Mouse (Mus musculus) R1 (cell line): ENCODE measurements around the gene Tex13c2.
A peak's percentile ranks its signal among the peaks of the same experiment; 100 is the strongest.

Experiments used
- DNase-seq: peaks from one replicate; pipeline ENCODE4 v3.0.0-alpha.2; 2018; ENCODE audit warnings: low read depth, low spot score

The Tex13c2 gene

GRCm38 (mm10) chrX:42489446-42489845, at the start of gene Tex13c2:
Gene Tex13c2, plus strand, starts transcription at chrX:42489691.
- DNase-seq = peak; percentile 79

- DNase-seq = no peak
These were observed 39.2 kb upstream of the Tex13c2 start for GRCm38 (mm10) chrX:42450305-42450704.

GRCm38 (mm10) chrX:42453001-42453400, 36.5 kb upstream of the Tex13c2 start:
- DNase-seq = no peak

- DNase-seq = no peak
These were observed 35.0 kb upstream of the Tex13c2 start for GRCm38 (mm10) chrX:42454533-42454932.

GRCm38 (mm10) chrX:42490336-42490735, 845 bp downstream of the Tex13c2 start:
- DNase-seq = peak; percentile 13

GRCm38 (mm10) chrX:42500538-42500937, 11.0 kb downstream of the Tex13c2 start:
- no peak for DNase-seq

- DNase-seq = peak; percentile 1
These were observed 13.0 kb downstream of the Tex13c2 start, which contains the start of gene Sh2d1a for GRCm38 (mm10) chrX:42502291-42503043. Gene Sh2d1a, plus strand, starts transcription at chrX:42502453.

GRCm38 (mm10) chrX:42511105-42511504, 21.6 kb downstream of the Tex13c2 start:
- DNase-seq = no peak

GRCm38 (mm10) chrX:42512567-42512966, 23.1 kb downstream of the Tex13c2 start:
- DNase-seq = peak; percentile 27

- DNase-seq = no peak
These were observed 33.4 kb downstream of the Tex13c2 start for GRCm38 (mm10) chrX:42522868-42523267.

GRCm38 (mm10) chrX:42530703-42531102, 41.2 kb downstream of the Tex13c2 start:
- DNase-seq = no peak

GRCm38 (mm10) chrX:42540030-42540755, 50.7 kb downstream of the Tex13c2 start:
- peak; percentile 38 for DNase-seq

- DNase-seq = peak; percentile 52
These were observed 51.2 kb downstream of the Tex13c2 start for GRCm38 (mm10) chrX:42540756-42541053.
